Mouse (Mus musculus) liver, embryonic 12.5 days (tissue): ENCODE measurements at regions not wholly inside any gene's neighbourhood (a gene's known extent, or its start where the extent isn't known, plus 50 kb on each side); places are given as distances from the start of the nearest gene placed in this dataset.

Source experiments
- ATAC-seq: fragments of 200-750 bp; cut with Nextera tagmentation; 2 replicates; pipeline ENCODE4 v1.8.0; 2017; ENCODE audit warnings: moderate number of reproducible peaks, mild to moderate bottlenecking, moderate library complexity
- H3K27ac ChIP-seq: fragments of 300-500 bp; sonication (generic); 2 replicates; pipeline ENCODE4 v1.5.1; 2016; ENCODE audit warnings: mild to moderate bottlenecking
- H3K27me3 ChIP-seq: fragments of 300-500 bp; sonication (generic); replicated peaks from 2 replicates; pipeline ENCODE4 v1.6.1; 2016; ENCODE audit warnings: mild to moderate bottlenecking, moderate library complexity
- H3K36me3 ChIP-seq: fragments of 300-500 bp; sonication (generic); 2 replicates; pipeline ENCODE4 v1.6.1; 2016; ENCODE audit warnings: mild to moderate bottlenecking, moderate library complexity
- H3K4me1 ChIP-seq: fragments of 300-500 bp; sonication (generic); 2 replicates; pipeline ENCODE4 v1.6.1; 2016
- H3K4me2 ChIP-seq: fragments of 300-500 bp; sonication (generic); 2 replicates; pipeline ENCODE4 v1.6.1; 2016; ENCODE audit warnings: mild to moderate bottlenecking, moderate library complexity
- H3K4me3 ChIP-seq: fragments of 300-500 bp; sonication (generic); 2 replicates; pipeline ENCODE4 v1.5.1; 2016; ENCODE audit warnings: mild to moderate bottlenecking, moderate library complexity
- H3K9ac ChIP-seq: fragments of 300-500 bp; sonication (generic); 2 replicates; pipeline ENCODE4 v1.6.1; 2016; ENCODE audit warnings: mild to moderate bottlenecking, moderate library complexity
- H3K9me3 ChIP-seq: fragments of 300-500 bp; sonication (generic); replicated peaks from 2 replicates; pipeline ENCODE4 v1.6.1; 2016; ENCODE audit warnings: mild to moderate bottlenecking, moderate library complexity
- WGBS: fragments of 180-500 bp; shearing (Covaris S2); methylation state at CpG from one replicate; pipeline ENCODE4 v1.1.7; 2016; ENCODE audit not compliant: insufficient replicate concordance; 5-methylcytosine and 5-hydroxymethylcytosine counted together

GRCm38 (mm10) chr8:42107582-42107981 lies 690.7 kb upstream of the Frg1 start:
- no peaks in the 10 kb centered on the region for H3K36me3 ChIP-seq
- H3K9me3 ChIP-seq: no peaks in the 10 kb centered on the region
- no peaks in the 10 kb centered on the region for H3K4me1 ChIP-seq
- H3K4me3 ChIP-seq: no peak overlapping the region
- no peak overlapping the region for H3K27ac ChIP-seq
- H3K27me3 ChIP-seq: no peaks in the 10 kb centered on the region
- no peak overlapping the region for H3K9ac ChIP-seq
- no peak overlapping the region for H3K4me2 ChIP-seq
- no peak for ATAC-seq
- 69% methylated on average over 2 of the region's 2 CpGs for WGBS

- no peaks in the 10 kb centered on the region for H3K27me3 ChIP-seq
- no peaks in the 10 kb centered on the region for H3K9me3 ChIP-seq
- no peak overlapping the region for H3K4me3 ChIP-seq
- no peak overlapping the region for H3K9ac ChIP-seq
- H3K36me3 ChIP-seq: no peaks in the 10 kb centered on the region
- no peak overlapping the region for H3K4me2 ChIP-seq
- H3K4me1 ChIP-seq: no peaks in the 10 kb centered on the region
- no peak overlapping the region for H3K27ac ChIP-seq
- ATAC-seq: no peak
- 52% methylated on average over 1 of the region's 1 CpGs for WGBS
These were observed 652.4 kb upstream of the Frg1 start for GRCm38 (mm10) chr8:42069314-42069713.

GRCm38 (mm10) chr8:42043526-42043925 lies 626.7 kb upstream of the Frg1 start:
- 66% methylated on average over 5 of the region's 5 CpGs for WGBS
- H3K9me3 ChIP-seq: no peaks in the 10 kb centered on the region

GRCm38 (mm10) chr8:42039245-42039644 lies 622.4 kb upstream of the Frg1 start:
- Histone ChIP-seq H3K36me3 (no peaks in the 10 kb centered on the region), H3K4me3 (no peak overlapping the region), H3K4me2 (no peak overlapping the region), H3K27ac (no peak overlapping the region), H3K27me3 (no peaks in the 10 kb centered on the region), H3K9me3 (no peaks in the 10 kb centered on the region), H3K4me1 (no peaks in the 10 kb centered on the region), H3K9ac (no peak overlapping the region)
- no peak for ATAC-seq
- WGBS: 78% methylated on average over 2 of the region's 2 CpGs

More at GRCm38 (mm10) chr8:42043526-42043925, 626.7 kb upstream of the Frg1 start:
- no peaks in the 10 kb centered on the region for H3K27me3 ChIP-seq
- no peak overlapping the region for H3K4me3 ChIP-seq
- no peak overlapping the region for H3K27ac ChIP-seq
- H3K36me3 ChIP-seq: no peaks in the 10 kb centered on the region
- H3K4me1 ChIP-seq: no peaks in the 10 kb centered on the region
- H3K4me2 ChIP-seq: no peak overlapping the region
- H3K9ac ChIP-seq: no peak overlapping the region
- no peak for ATAC-seq

- Histone ChIP-seq H3K27me3 (no peaks in the 10 kb centered on the region), H3K27ac (no peak overlapping the region), H3K4me3 (no peak overlapping the region), H3K9me3 (no peaks in the 10 kb centered on the region), H3K36me3 (no peaks in the 10 kb centered on the region), H3K9ac (no peak overlapping the region), H3K4me1 (no peaks in the 10 kb centered on the region), H3K4me2 (no peak overlapping the region)
- WGBS: 66% methylated on average over 1 of the region's 1 CpGs
- ATAC-seq: no peak
These were observed 610.1 kb upstream of the Frg1 start for GRCm38 (mm10) chr8:42026934-42027333.

GRCm38 (mm10) chr8:42017786-42018185 lies 600.9 kb upstream of the Frg1 start:
- H3K9me3 ChIP-seq: no peaks in the 10 kb centered on the region
- no peaks in the 10 kb centered on the region for H3K36me3 ChIP-seq
- no peaks in the 10 kb centered on the region for H3K27me3 ChIP-seq
- no peak overlapping the region for H3K27ac ChIP-seq
- no peak overlapping the region for H3K4me2 ChIP-seq
- no peak overlapping the region for H3K4me3 ChIP-seq
- WGBS: 65% methylated on average over 3 of the region's 3 CpGs
- no peak overlapping the region for H3K9ac ChIP-seq
- no peaks in the 10 kb centered on the region for H3K4me1 ChIP-seq
- no peak for ATAC-seq

GRCm38 (mm10) chr8:42003170-42003569 lies 586.3 kb upstream of the Frg1 start:
- Histone ChIP-seq H3K9ac (no peak overlapping the region), H3K4me2 (no peak overlapping the region), H3K4me3 (no peak overlapping the region), H3K4me1 (no peaks in the 10 kb centered on the region), H3K27me3 (no peaks in the 10 kb centered on the region), H3K27ac (no peak overlapping the region), H3K36me3 (no peaks in the 10 kb centered on the region), H3K9me3 (no peaks in the 10 kb centered on the region)
- no peak for ATAC-seq

GRCm38 (mm10) chr8:41989040-41989501 lies 572.2 kb upstream of the Frg1 start:
- WGBS: 70% methylated on average over 8 of the region's 8 CpGs

GRCm38 (mm10) chr8:41988216-41988615 lies 571.3 kb upstream of the Frg1 start:
- Histone ChIP-seq H3K4me3 (no peak overlapping the region), H3K4me1 (no peaks in the 10 kb centered on the region), H3K4me2 (no peak overlapping the region), H3K27ac (no peak overlapping the region), H3K36me3 (no peaks in the 10 kb centered on the region), H3K9me3 (no peaks in the 10 kb centered on the region), H3K9ac (no peak overlapping the region), H3K27me3 (no peaks in the 10 kb centered on the region)
- WGBS: 64% methylated on average over 5 of the region's 5 CpGs
- no peak for ATAC-seq

More at GRCm38 (mm10) chr8:41989040-41989501, 572.2 kb upstream of the Frg1 start:
- ATAC-seq: no peak
- Histone ChIP-seq H3K27ac (no peak overlapping the region), H3K9ac (no peak overlapping the region), H3K4me2 (no peak overlapping the region), H3K4me3 (no peak overlapping the region), H3K27me3 (no peaks in the 10 kb centered on the region), H3K4me1 (no peaks in the 10 kb centered on the region), H3K9me3 (no peaks in the 10 kb centered on the region), H3K36me3 (no peaks in the 10 kb centered on the region)

- H3K4me2 ChIP-seq: no peak overlapping the region
- no peak overlapping the region for H3K4me3 ChIP-seq
- no peak overlapping the region for H3K27ac ChIP-seq
- no peaks in the 10 kb centered on the region for H3K9me3 ChIP-seq
- H3K4me1 ChIP-seq: no peaks in the 10 kb centered on the region
- H3K27me3 ChIP-seq: no peaks in the 10 kb centered on the region
- H3K9ac ChIP-seq: no peak overlapping the region
- no peaks in the 10 kb centered on the region for H3K36me3 ChIP-seq
- ATAC-seq: no peak
These were observed 570.5 kb upstream of the Frg1 start for GRCm38 (mm10) chr8:41987417-41987816.

- Histone ChIP-seq H3K9ac (no peak overlapping the region), H3K27me3 (no peaks in the 10 kb centered on the region), H3K4me2 (no peak overlapping the region), H3K4me1 (no peaks in the 10 kb centered on the region), H3K4me3 (no peak overlapping the region), H3K36me3 (no peaks in the 10 kb centered on the region), H3K27ac (no peak overlapping the region), H3K9me3 (no peaks in the 10 kb centered on the region)
- WGBS: 69% methylated on average over 2 of the region's 2 CpGs
- no peak for ATAC-seq
These were observed 555.5 kb upstream of the Frg1 start for GRCm38 (mm10) chr8:41972416-41972815.

- Histone ChIP-seq H3K36me3 (no peaks in the 10 kb centered on the region), H3K4me1 (no peaks in the 10 kb centered on the region), H3K4me2 (no peak overlapping the region), H3K9me3 (no peaks in the 10 kb centered on the region), H3K27ac (no peak overlapping the region), H3K27me3 (no peaks in the 10 kb centered on the region), H3K9ac (no peak overlapping the region), H3K4me3 (no peak overlapping the region)
- 73% methylated on average over 3 of the region's 3 CpGs for WGBS
- no peak for ATAC-seq
These were observed 553.7 kb upstream of the Frg1 start for GRCm38 (mm10) chr8:41970536-41970935.

GRCm38 (mm10) chr8:41969408-41969807 lies 552.5 kb upstream of the Frg1 start:
- 72% methylated on average over 3 of the region's 3 CpGs for WGBS

More at GRCm38 (mm10) chr8:41969408-41969807, 552.5 kb upstream of the Frg1 start:
- no peak overlapping the region for H3K4me3 ChIP-seq
- no peak overlapping the region for H3K9ac ChIP-seq
- H3K9me3 ChIP-seq: no peaks in the 10 kb centered on the region
- H3K4me1 ChIP-seq: no peaks in the 10 kb centered on the region
- ATAC-seq: no peak
- H3K27me3 ChIP-seq: no peaks in the 10 kb centered on the region
- H3K4me2 ChIP-seq: no peak overlapping the region
- no peak overlapping the region for H3K27ac ChIP-seq
- no peaks in the 10 kb centered on the region for H3K36me3 ChIP-seq
